Comparison of ENCODE assay signal across 37 mouse cellular contexts in genomic region chr11:3993914-3994313, GRCm38 (mm10). TPM values are rescaled to one million over a fixed set of nuclear protein-coding genes. Genes with fewer than 3 reads are reported as not detected.
"Had no signal": no experiment of that assay in that cellular context is flagged by ENCODE, and none has a peak within 500 bp of the region (broad histone marks: within the 10 kb centered on the region; RNA-seq: fewer than 3 reads in every experiment).

No protein-coding gene starts in this region.

- H3K4me1 ChIP-seq: liver, embryonic 15.5 days had no signal

- H3K27ac ChIP-seq: limb, embryonic 10.5 days; limb, embryonic 12.5 days; limb, embryonic 13.5 days; limb, embryonic 15.5 days; liver, embryonic 12.5 days; liver, embryonic 13.5 days; liver, embryonic 14.5 days; liver, embryonic 15.5 days; lung, embryonic 15.5 days; macrophage; midbrain, embryonic 10.5 days; midbrain, embryonic 12.5 days; midbrain, embryonic 13.5 days; midbrain, embryonic 15.5 days; neural tube, embryonic 12.5 days; neural tube, embryonic 13.5 days had no signal

- H3K4me3 ChIP-seq: limb, embryonic 10.5 days; limb, embryonic 12.5 days; limb, embryonic 13.5 days; limb, embryonic 15.5 days; liver, embryonic 12.5 days; liver, embryonic 13.5 days; liver, embryonic 15.5 days; lung, embryonic 15.5 days; megakaryocyte, embryonic 14.5 days; midbrain, embryonic 10.5 days; midbrain, embryonic 12.5 days; midbrain, embryonic 13.5 days; midbrain, embryonic 15.5 days; myocyte; neural tube, embryonic 12.5 days; neural tube, embryonic 13.5 days had no signal

- H3K4me2 ChIP-seq: limb, embryonic 12.5 days; limb, embryonic 13.5 days; limb, embryonic 15.5 days; liver, embryonic 11.5 days; liver, embryonic 12.5 days; liver, embryonic 13.5 days; liver, embryonic 15.5 days; lung, embryonic 14.5 days; lung, embryonic 15.5 days; midbrain, embryonic 11.5 days; midbrain, embryonic 12.5 days; midbrain, embryonic 13.5 days; midbrain, embryonic 15.5 days; neural tube, embryonic 12.5 days; neural tube, embryonic 13.5 days had no signal

- ATAC-seq: liver, embryonic 12.5 days; liver, postnatal 0 days; lung, postnatal 0 days; midbrain, embryonic 13.5 days; midbrain, embryonic 15.5 days; midbrain, embryonic 16.5 days had no signal

- H3K9me3 ChIP-seq: limb, embryonic 10.5 days; limb, embryonic 12.5 days; limb, embryonic 13.5 days; limb, embryonic 15.5 days; liver, embryonic 12.5 days; liver, embryonic 13.5 days; liver, embryonic 15.5 days; lung, embryonic 15.5 days; midbrain, embryonic 10.5 days; midbrain, embryonic 12.5 days; midbrain, embryonic 13.5 days; midbrain, embryonic 15.5 days; neural tube, embryonic 12.5 days; neural tube, embryonic 13.5 days had no signal

- DNase-seq: left cerebral cortex, postnatal 4 days; liver; liver, embryonic 13.5 days; liver, postnatal 0 days; lung, adult 18-20 months; lung, adult 2 months; lung, embryonic 14.5 days; lung, postnatal 10 days; lung, postnatal 14 days; lung, postnatal 36 days; lung, postnatal 4 days; midbrain, embryonic 14.5 days had no signal

- H3K9ac ChIP-seq: limb, embryonic 12.5 days; limb, embryonic 13.5 days; limb, embryonic 15.5 days; liver, embryonic 12.5 days; liver, embryonic 13.5 days; liver, embryonic 14.5 days; liver, embryonic 15.5 days; liver, postnatal 0 days; lung, embryonic 14.5 days; lung, embryonic 15.5 days; midbrain, embryonic 12.5 days; midbrain, embryonic 13.5 days; midbrain, embryonic 15.5 days; neural tube, embryonic 12.5 days; neural tube, embryonic 13.5 days had no signal

- H3K36me3 ChIP-seq: limb, embryonic 10.5 days; limb, embryonic 12.5 days; limb, embryonic 13.5 days; limb, embryonic 15.5 days; liver, embryonic 12.5 days; liver, embryonic 13.5 days; liver, embryonic 15.5 days; lung, embryonic 15.5 days; midbrain, embryonic 10.5 days; midbrain, embryonic 12.5 days; midbrain, embryonic 13.5 days; midbrain, embryonic 15.5 days; neural tube, embryonic 12.5 days; neural tube, embryonic 13.5 days had no signal

RNA-seq across cellular contexts. Expression of gene Gal3st1, which starts 10.5 kb away (rescaled TPM):
- polyA plus RNA-seq: macrophage; midbrain, embryonic 11.5 days; myocyte had no signal

RNA-seq across cellular contexts. Expression of gene 4930556J24Rik, which starts 17.3 kb away (rescaled TPM):
- polyA plus RNA-seq: limb, embryonic 11.5 days; limb, embryonic 12.5 days; limb, embryonic 14.5 days; limb, embryonic 15.5 days; liver, adult 2 months; liver, embryonic 13.5 days; liver, embryonic 14.5 days; liver, postnatal 0 days; lung, adult 2 months; lung, postnatal 0 days; macrophage; midbrain, embryonic 11.5 days; neural tube, embryonic 11.5 days had no signal

RNA-seq across cellular contexts. Expression of gene Sec14l4, which starts 37.3 kb away (rescaled TPM):
- polyA plus RNA-seq: limb, embryonic 10.5 days; limb, embryonic 11.5 days; limb, embryonic 12.5 days; macrophage; midbrain, embryonic 10.5 days; midbrain, embryonic 11.5 days; midbrain, embryonic 12.5 days; midbrain, embryonic 13.5 days; midbrain, embryonic 14.5 days; midbrain, embryonic 15.5 days; midbrain, embryonic 16.5 days; myocyte; neural tube, embryonic 11.5 days; neural tube, embryonic 13.5 days had no signal
